Mouse (Mus musculus): ENCODE data around the gene Olfr952. TPM values are rescaled to one million over a fixed set of nuclear protein-coding genes. Genes with fewer than 3 reads are reported as not detected.

Olfr952 gene
- polyA plus RNA-seq (2012; rRNA removed): not detected in 2 replicates

DNA sequence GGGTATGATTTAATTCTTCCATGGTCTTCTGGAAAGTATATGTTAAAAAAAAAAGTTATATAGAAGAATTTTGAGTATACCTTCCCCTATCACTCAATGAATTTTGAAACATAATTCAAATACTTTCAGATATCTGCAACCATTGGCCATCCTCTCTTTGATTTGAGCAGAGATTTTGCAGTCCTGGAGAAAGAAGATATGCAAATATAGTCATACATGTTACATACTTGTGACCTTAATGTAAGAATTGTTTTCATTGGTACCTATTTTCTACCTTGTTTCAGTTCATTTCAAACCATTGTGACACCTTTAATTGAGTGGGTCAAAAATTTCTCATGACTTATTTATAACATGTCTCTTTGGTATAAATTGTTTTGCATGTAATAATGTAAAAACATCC is at the start of gene Olfr952:
Gene Olfr952 (minus strand): TSS at position 101 of the 400 bp plus-strand sequence.
- no peak for TF ChIP-seq POLR2A (IDR thresholded peaks at IDR 0.05; ENCODE audit: control insufficient read depth, low read depth, low read length)
- no peak for TF ChIP-seq CTCF (IDR thresholded peaks at IDR 0.05; ENCODE audit: control insufficient read depth, insufficient read depth, insufficient replicate concordance, low read depth, low read length)
- no peaks in the 10 kb centered on the region for H3K36me3 ChIP-seq (ENCODE audit: control insufficient read depth, insufficient read depth, low read length)
- no peak within 1 kb of the TSS for H3K27ac ChIP-seq (ENCODE audit: control insufficient read depth, insufficient read depth, low read depth, low read length)
- H3K27me3 ChIP-seq (ENCODE audit: control insufficient read depth, insufficient read depth, low read length): no peaks in the 10 kb centered on the region
- H3K4me1 ChIP-seq (ENCODE audit: control insufficient read depth, insufficient read depth, low read length): no peaks in the 10 kb centered on the region
- no peak within 1 kb of the TSS for H3K4me3 ChIP-seq (ENCODE audit: control insufficient read depth, low read depth, low read length)

DNA sequence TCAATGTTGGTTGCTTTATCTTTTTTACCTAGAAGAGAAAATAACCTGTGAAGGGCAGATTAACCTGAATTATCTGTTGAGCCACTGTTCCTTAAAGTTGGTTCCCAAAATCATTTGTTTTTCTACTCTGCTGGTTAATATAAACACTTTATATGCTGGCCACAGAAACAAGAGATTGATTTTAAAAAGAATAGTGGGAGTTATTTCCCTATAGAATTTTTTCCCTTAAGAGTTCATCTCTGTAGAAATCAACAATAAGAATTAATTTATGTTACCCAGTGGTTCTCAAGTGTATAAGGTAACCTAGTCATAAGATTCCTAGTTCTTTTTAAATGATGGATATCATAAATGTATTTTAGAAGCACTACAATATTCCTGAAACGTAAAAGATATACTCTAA is 44.9 kb upstream of the Olfr952 start, which contains the start of gene Olfr955:
Gene Olfr955 (minus strand): TSS at position 101 of the 400 bp plus-strand sequence.
- H3K4me3 ChIP-seq (ENCODE audit: control insufficient read depth, low read depth, low read length): no peak within 1 kb of the TSS
- no peaks in the 10 kb centered on the region for H3K36me3 ChIP-seq (ENCODE audit: control insufficient read depth, insufficient read depth, low read length)
- TF ChIP-seq CTCF (IDR thresholded peaks at IDR 0.05; ENCODE audit: control insufficient read depth, insufficient read depth, insufficient replicate concordance, low read depth, low read length) (no peak), POLR2A (IDR thresholded peaks at IDR 0.05; ENCODE audit: control insufficient read depth, low read depth, low read length) (no peak)
- no peak within 1 kb of the TSS for H3K27ac ChIP-seq (ENCODE audit: control insufficient read depth, insufficient read depth, low read depth, low read length)
- no peaks in the 10 kb centered on the region for H3K4me1 ChIP-seq (ENCODE audit: control insufficient read depth, insufficient read depth, low read length)
- no peaks in the 10 kb centered on the region for H3K27me3 ChIP-seq (ENCODE audit: control insufficient read depth, insufficient read depth, low read length)

DNA sequence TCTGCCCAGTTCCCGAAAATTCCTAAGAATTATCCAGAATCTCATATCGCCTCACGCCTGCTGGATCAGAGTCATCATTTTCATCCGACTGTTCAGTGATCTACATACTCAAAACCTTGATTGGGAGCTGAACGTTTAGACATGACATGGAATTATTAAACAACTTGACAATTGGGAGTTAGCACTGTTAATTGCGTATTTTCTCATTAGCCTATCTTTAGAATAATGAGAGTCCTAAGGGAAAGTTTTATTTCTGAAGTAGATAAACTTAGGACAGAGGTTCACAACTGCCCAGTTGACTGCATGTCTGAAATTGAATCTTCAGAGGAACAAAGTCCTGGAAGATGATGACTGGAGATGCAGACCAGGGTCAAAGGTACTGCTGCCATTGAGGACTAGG is 29.5 kb upstream of the Olfr952 start, which contains the start of gene Olfr954:
Gene Olfr954 (plus strand): TSS at position 301 of the 400 bp plus-strand sequence.
- H3K4me1 ChIP-seq (ENCODE audit: control insufficient read depth, insufficient read depth, low read length): no peaks in the 10 kb centered on the region
- no peaks in the 10 kb centered on the region for H3K36me3 ChIP-seq (ENCODE audit: control insufficient read depth, insufficient read depth, low read length)
- no peak within 1 kb of the TSS for H3K4me3 ChIP-seq (ENCODE audit: control insufficient read depth, low read depth, low read length)
- no peak for TF ChIP-seq CTCF (IDR thresholded peaks at IDR 0.05; ENCODE audit: control insufficient read depth, insufficient read depth, insufficient replicate concordance, low read depth, low read length)
- no peak for TF ChIP-seq POLR2A (IDR thresholded peaks at IDR 0.05; ENCODE audit: control insufficient read depth, low read depth, low read length)
- H3K27me3 ChIP-seq (ENCODE audit: control insufficient read depth, insufficient read depth, low read length): no peaks in the 10 kb centered on the region
- no peak within 1 kb of the TSS for H3K27ac ChIP-seq (ENCODE audit: control insufficient read depth, insufficient read depth, low read depth, low read length)

DNA sequence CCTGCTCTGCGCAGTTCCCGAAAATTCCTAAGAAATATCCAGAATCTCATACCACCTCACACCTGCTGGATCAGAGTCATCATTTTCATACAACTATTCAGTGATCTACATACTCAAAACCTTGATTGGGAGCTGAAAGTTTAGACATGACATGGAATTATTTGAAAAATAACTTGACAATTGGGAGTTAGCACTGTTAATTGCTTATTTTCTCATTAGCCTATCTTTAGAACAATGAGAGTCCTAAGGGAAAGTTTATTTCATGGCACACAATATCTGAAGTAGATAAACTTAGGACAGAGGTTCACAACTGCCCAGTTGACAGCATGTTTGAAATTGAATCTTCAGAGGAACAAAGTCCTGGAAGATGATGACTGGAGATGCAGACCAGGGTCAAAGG is 39.8 kb downstream of the Olfr952 start, which contains the start of gene Olfr951:
Gene Olfr951 (plus strand): TSS at position 301 of the 400 bp plus-strand sequence.
- TF ChIP-seq CTCF (IDR thresholded peaks at IDR 0.05; ENCODE audit: control insufficient read depth, insufficient read depth, insufficient replicate concordance, low read depth, low read length) (no peak), POLR2A (IDR thresholded peaks at IDR 0.05; ENCODE audit: control insufficient read depth, low read depth, low read length) (no peak)
- Histone ChIP-seq H3K27ac (ENCODE audit: control insufficient read depth, insufficient read depth, low read depth, low read length) (no peak within 1 kb of the TSS), H3K27me3 (ENCODE audit: control insufficient read depth, insufficient read depth, low read length) (no peaks in the 10 kb centered on the region), H3K4me1 (ENCODE audit: control insufficient read depth, insufficient read depth, low read length) (no peaks in the 10 kb centered on the region), H3K36me3 (ENCODE audit: control insufficient read depth, insufficient read depth, low read length) (no peaks in the 10 kb centered on the region), H3K4me3 (ENCODE audit: control insufficient read depth, low read depth, low read length) (no peak within 1 kb of the TSS)

Other genes with a start within 250 kb of the Olfr952 start
- not detected in 2 replicates for gene Olfr944, start 225.2 kb downstream of the Olfr952 start, polyA plus RNA-seq (2012; rRNA removed)
- not detected in 2 replicates for gene Olfr1537, start 177.2 kb downstream of the Olfr952 start, polyA plus RNA-seq (2012; rRNA removed)
- not detected in 2 replicates for gene Olfr945, start 150.3 kb downstream of the Olfr952 start, polyA plus RNA-seq (2012; rRNA removed)
- not detected in 2 replicates for gene Olfr948, start 101.1 kb downstream of the Olfr952 start, polyA plus RNA-seq (2012; rRNA removed)
- gene Olfr951, start 39.7 kb downstream of the Olfr952 start, polyA plus RNA-seq (2012; rRNA removed): not detected in 2 replicates
- gene Olfr954, start 29.6 kb upstream of the Olfr952 start, polyA plus RNA-seq (2012; rRNA removed): not detected in 2 replicates
- not detected in 2 replicates for gene Olfr955, start 44.8 kb upstream of the Olfr952 start, polyA plus RNA-seq (2012; rRNA removed)
- not detected in 2 replicates for gene Olfr44, start 66.8 kb upstream of the Olfr952 start, polyA plus RNA-seq (2012; rRNA removed)
- gene Olfr957, start 88.7 kb upstream of the Olfr952 start, polyA plus RNA-seq (2012; rRNA removed): not detected in 2 replicates
- gene Olfr958, start 126.9 kb upstream of the Olfr952 start, polyA plus RNA-seq (2012; rRNA removed): not detected in 2 replicates
- gene Olfr959, start 148.4 kb upstream of the Olfr952 start, polyA plus RNA-seq (2012; rRNA removed): not detected in 2 replicates
- gene AW551984, start 177.3 kb upstream of the Olfr952 start, polyA plus RNA-seq (2012; rRNA removed): 0.05 and 0.13 TPM in 2 replicates
- not detected in 2 replicates for gene Olfr148, start 183.5 kb upstream of the Olfr952 start, polyA plus RNA-seq (2012; rRNA removed)
- gene Olfr960, start 194.2 kb upstream of the Olfr952 start, polyA plus RNA-seq (2012; rRNA removed): not detected in 2 replicates
- 0.10 TPM in 1 of 2 replicates, not detected in the other for gene Olfr961, start 217.9 kb upstream of the Olfr952 start, polyA plus RNA-seq (2012; rRNA removed)
- not detected in 2 replicates for gene Olfr963, start 240.1 kb upstream of the Olfr952 start, polyA plus RNA-seq (2012; rRNA removed)

Measured in testis, adult 2 months (tissue).